Mouse (Mus musculus): ENCODE measurements around the gene Ubxn10.
A peak's percentile ranks its signal among the peaks of the same experiment; 100 is the strongest.

Gene Ubxn10

GRCm38 (mm10) chr4:138704169-138704568, 32.8 kb downstream of the Ubxn10 start:
- no peak for ATAC-seq (ENCODE audit: insufficient number of reproducible peaks, low FRiP score, low TSS enrichment)

- no peak for ATAC-seq (ENCODE audit: insufficient number of reproducible peaks, low FRiP score, low TSS enrichment)
Measured at GRCm38 (mm10) chr4:138703591-138703990, 33.4 kb downstream of the Ubxn10 start.

- ATAC-seq (ENCODE audit: insufficient number of reproducible peaks, low FRiP score, low TSS enrichment) = no peak
Measured at GRCm38 (mm10) chr4:138702528-138702927, 34.4 kb downstream of the Ubxn10 start.

GRCm38 (mm10) chr4:138702031-138702430, 34.9 kb downstream of the Ubxn10 start:
- ATAC-seq (ENCODE audit: insufficient number of reproducible peaks, low FRiP score, low TSS enrichment) = no peak

- ATAC-seq (ENCODE audit: insufficient number of reproducible peaks, low FRiP score, low TSS enrichment) = no peak
Measured at GRCm38 (mm10) chr4:138701111-138701510, 35.9 kb downstream of the Ubxn10 start.

GRCm38 (mm10) chr4:138700184-138700982, 36.6 kb downstream of the Ubxn10 start:
- ATAC-seq (ENCODE audit: insufficient number of reproducible peaks, low FRiP score, low TSS enrichment) = peak; percentile 75; the same call in 1 of the 2 replicates

GRCm38 (mm10) chr4:138698296-138698695, 38.7 kb downstream of the Ubxn10 start:
- ATAC-seq (ENCODE audit: insufficient number of reproducible peaks, low FRiP score, low TSS enrichment) = no peak

- ATAC-seq (ENCODE audit: insufficient number of reproducible peaks, low FRiP score, low TSS enrichment) = no peak
Measured at GRCm38 (mm10) chr4:138697166-138697860, 39.7 kb downstream of the Ubxn10 start.

GRCm38 (mm10) chr4:138696720-138697119, 40.2 kb downstream of the Ubxn10 start:
- no peak for ATAC-seq (ENCODE audit: insufficient number of reproducible peaks, low FRiP score, low TSS enrichment)

- no peak for ATAC-seq (ENCODE audit: insufficient number of reproducible peaks, low FRiP score, low TSS enrichment)
Measured at GRCm38 (mm10) chr4:138693043-138693692, 43.8 kb downstream of the Ubxn10 start.

- no peak for ATAC-seq (ENCODE audit: insufficient number of reproducible peaks, low FRiP score, low TSS enrichment)
Measured at GRCm38 (mm10) chr4:138691443-138692181, 45.4 kb downstream of the Ubxn10 start.

- ATAC-seq (ENCODE audit: insufficient number of reproducible peaks, low FRiP score, low TSS enrichment) = no peak
Measured at GRCm38 (mm10) chr4:138690561-138690960, 46.4 kb downstream of the Ubxn10 start.

- ATAC-seq (ENCODE audit: insufficient number of reproducible peaks, low FRiP score, low TSS enrichment) = no peak
Measured at GRCm38 (mm10) chr4:138689094-138689512, 47.9 kb downstream of the Ubxn10 start.

- no peak for ATAC-seq (ENCODE audit: insufficient number of reproducible peaks, low FRiP score, low TSS enrichment)
Measured at GRCm38 (mm10) chr4:138685813-138686212, 51.2 kb downstream of the Ubxn10 start.

- ATAC-seq (ENCODE audit: insufficient number of reproducible peaks, low FRiP score, low TSS enrichment) = no peak
Measured at GRCm38 (mm10) chr4:138682760-138683159, 54.2 kb downstream of the Ubxn10 start.

- ATAC-seq (ENCODE audit: insufficient number of reproducible peaks, low FRiP score, low TSS enrichment) = no peak
Measured at GRCm38 (mm10) chr4:138680124-138680523, 56.8 kb downstream of the Ubxn10 start.

GRCm38 (mm10) chr4:138677579-138677978, 59.4 kb downstream of the Ubxn10 start:
- no peak for ATAC-seq (ENCODE audit: insufficient number of reproducible peaks, low FRiP score, low TSS enrichment)

GRCm38 (mm10) chr4:138676480-138676879, 60.5 kb downstream of the Ubxn10 start:
- ATAC-seq (ENCODE audit: insufficient number of reproducible peaks, low FRiP score, low TSS enrichment) = no peak

GRCm38 (mm10) chr4:138672160-138672559, 64.8 kb downstream of the Ubxn10 start:
- ATAC-seq (ENCODE audit: insufficient number of reproducible peaks, low FRiP score, low TSS enrichment) = no peak

GRCm38 (mm10) chr4:138670093-138670889, 66.7 kb downstream of the Ubxn10 start:
- no peak for ATAC-seq (ENCODE audit: insufficient number of reproducible peaks, low FRiP score, low TSS enrichment)

Data from cerebellum, adult (tissue).